Mouse (Mus musculus): ENCODE measurements around the gene Apobec1.
"Not testable (repeated sequence)": the region's sequence is repeated elsewhere in the genome, so short reads cannot be mapped to it uniquely, and the experiment has no call there.

Apobec1 gene

GRCm38 (mm10) chr6:122556959-122557561 is 45.2 kb downstream of the Apobec1 start:
- DNase-seq = peak in 1 of 2 experiments; percentile 75

DNA sequence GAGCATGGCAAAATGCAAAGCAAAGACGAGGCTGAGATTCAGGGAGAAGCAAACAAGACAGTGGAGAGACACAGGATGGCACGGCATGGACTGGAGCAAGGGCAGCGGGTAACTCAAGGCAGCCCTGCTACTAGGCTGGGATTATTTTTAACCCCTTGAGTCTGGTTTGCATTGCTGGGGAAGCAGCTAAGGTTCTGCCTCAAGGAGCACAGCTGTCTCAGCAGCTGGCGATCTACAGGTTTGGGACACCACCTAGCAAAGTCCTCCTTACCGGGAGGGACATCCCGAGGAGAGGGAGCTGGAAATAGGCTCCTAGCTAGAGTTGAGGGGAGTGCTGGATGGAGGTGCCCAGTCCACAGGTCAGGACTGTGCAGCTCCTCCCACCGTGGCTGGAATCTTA is 47.0 kb downstream of the Apobec1 start:
- no peak for DNase-seq

- DNase-seq = no peak
These were observed 48.1 kb downstream of the Apobec1 start for GRCm38 (mm10) chr6:122554102-122554501.

DNA sequence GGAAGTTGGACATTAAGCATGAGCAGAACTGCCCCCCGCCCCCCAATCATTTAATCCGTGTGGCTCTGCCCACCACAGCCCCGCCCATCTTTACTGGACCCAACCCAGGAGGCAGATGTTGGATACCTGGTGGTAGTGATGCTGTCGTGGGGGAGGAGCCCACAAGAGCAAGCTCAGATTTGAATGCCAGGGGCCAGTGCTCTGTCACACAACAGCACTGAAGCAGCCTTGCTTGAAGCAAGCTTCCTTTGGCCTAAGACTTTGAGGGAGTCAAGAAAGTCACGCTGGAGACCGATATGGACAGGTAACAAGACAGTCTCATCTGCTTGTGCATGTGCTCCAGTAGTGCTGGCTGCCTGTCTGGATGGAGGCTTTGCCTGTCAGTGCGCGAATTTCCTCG is 48.6 kb downstream of the Apobec1 start, which contains the start of gene Aicda:
Gene Aicda, plus strand, starts transcription at position 196 of the 400 bp plus-strand sequence.
- no peak for DNase-seq

GRCm38 (mm10) chr6:122545948-122546347 is 56.3 kb downstream of the Apobec1 start:
- DNase-seq = no peak

DNA sequence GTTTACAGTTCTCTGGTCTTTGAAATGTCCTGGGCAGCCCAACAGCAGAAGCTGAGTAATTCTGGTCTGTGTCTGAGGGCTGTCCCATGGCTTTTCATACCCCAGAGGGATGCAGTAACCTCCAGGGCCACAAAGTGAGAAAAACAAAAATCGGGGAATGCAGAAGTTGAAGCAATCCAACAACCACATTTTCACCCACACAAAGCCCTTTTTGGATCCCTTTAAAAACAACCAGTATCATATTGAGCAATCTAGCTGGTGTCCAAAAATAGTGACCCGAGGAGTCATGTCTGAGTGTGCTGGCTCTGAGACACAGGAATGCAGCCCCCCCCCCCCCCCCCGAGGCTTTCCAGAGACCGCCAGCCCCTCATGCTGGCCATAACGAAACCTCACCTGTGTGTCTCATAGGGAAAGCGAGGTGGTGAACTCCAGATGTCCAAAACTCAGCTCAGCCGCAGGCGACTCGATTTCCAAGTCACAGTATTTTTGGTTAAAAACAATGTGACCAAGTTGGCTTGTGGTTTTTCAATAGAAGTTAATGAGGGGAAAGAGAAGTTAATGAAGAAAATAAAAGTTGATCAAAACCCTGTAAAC is 56.9 kb downstream of the Apobec1 start:
- DNase-seq = no peak

GRCm38 (mm10) chr6:122544672-122545071 is 57.6 kb downstream of the Apobec1 start:
- no peak for DNase-seq

- DNase-seq = no peak
These were observed 58.7 kb downstream of the Apobec1 start for GRCm38 (mm10) chr6:122543574-122543973.

GRCm38 (mm10) chr6:122542459-122542858 is 59.8 kb downstream of the Apobec1 start:
- not testable (repeated sequence) for DNase-seq

DNA sequence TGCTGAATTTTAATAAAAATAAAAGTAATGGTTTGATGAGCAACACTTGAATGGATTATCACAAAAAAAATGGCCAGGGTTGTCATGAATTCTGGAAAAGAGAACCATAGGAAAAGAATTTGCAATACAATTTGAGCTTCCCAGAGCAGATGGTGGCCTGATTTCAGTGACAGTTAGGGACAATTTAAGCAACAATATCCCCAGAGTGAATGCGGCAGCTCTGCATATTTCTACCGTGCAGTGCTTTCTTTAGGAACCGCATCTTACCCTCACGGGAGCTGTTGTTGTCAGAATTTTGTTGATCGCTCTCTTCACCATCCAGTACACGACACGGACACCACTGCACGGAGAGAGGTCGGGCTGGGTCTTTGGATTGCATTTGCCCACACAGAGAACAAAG is 62.7 kb downstream of the Apobec1 start:
- DNase-seq = no peak

- no peak for DNase-seq
These were observed 68.2 kb downstream of the Apobec1 start for GRCm38 (mm10) chr6:122534032-122534431.

- DNase-seq = peak in 1 of 2 experiments; percentile 12
These were observed 69.4 kb downstream of the Apobec1 start for GRCm38 (mm10) chr6:122532883-122533302.

DNA sequence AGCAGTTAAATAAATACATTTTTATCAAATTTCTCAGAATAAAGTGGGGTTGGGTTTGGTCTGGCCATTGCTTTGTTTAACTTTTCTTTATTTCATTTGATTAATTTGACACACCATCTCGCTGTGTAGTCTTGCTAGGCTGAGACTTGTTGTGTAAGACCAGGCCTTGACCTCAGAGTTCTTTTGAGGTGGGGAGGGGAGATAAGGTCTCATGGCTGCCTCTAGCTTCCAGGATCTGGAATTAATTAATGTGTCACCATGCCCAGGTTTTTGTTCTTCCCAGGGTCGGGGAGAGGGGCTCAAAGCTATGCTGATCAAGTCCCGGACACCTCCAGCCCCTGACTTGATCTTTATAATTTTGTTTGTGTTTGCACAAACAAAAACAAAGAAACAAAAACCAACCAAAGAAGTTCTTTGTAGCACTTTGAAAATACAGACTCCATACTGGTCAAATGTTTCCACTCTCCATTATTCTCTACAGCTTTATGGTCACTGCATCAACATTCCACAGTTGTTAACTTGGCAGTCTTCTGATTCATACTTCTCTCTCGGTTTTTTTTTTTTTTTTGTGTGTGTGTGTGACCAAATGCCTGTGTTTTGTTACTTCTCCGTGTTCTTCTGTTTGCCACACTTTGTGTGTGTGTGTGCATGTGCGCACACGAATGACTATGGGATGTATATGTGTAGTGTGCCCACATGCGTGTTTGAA is 70.6 kb downstream of the Apobec1 start:
- no peak for DNase-seq

- DNase-seq = no peak
These were observed 74.1 kb downstream of the Apobec1 start for GRCm38 (mm10) chr6:122528136-122528535.
